Mouse (Mus musculus): ENCODE results near the gene Ppp1r3e. TPM values are rescaled to one million over a fixed set of nuclear protein-coding genes. Genes with fewer than 3 reads are reported as not detected.

Ppp1r3e gene
- 0.98 and 1.00 TPM in 2 replicates for polyA plus RNA-seq (2016; fragmentation: Nextera tagmentation; extraction: Ambion mirVana)

DNA sequence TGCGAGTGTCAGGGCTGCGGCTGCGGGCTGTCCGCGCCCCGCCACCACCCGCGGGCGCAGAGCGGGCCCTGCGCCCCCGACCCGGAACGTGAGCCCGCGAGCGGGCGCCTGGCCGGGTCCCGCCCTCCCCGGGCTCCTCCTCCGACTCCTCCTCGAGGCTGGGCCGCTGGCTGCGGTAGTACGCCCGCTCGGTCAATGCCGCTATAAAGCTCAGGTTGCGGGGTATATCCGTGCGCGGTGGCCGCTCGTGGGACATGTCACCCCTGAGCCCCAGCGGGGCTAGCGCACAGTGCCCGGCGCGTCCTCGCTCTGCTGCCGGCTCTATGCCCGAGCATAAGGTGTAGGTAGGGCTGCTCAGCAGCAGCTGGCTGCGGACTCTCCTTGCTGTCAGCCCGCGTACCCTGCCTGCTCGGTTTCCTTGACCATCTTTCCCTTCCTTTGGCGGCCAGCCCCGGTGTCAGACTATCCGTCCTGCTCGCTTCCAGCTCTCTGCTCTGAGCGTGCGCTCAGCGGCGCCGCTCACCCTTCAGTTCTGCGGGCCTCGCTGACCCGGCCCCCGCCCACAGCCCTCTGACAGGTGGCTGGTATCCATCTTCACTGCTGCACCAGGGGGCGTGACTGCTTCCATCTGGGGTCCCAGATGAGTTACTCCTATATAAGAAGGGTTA is at the start of gene Ppp1r3e:
Ppp1r3e (minus strand) TSS at position 503 of the 668 bp plus-strand sequence.
- peak within 1 kb of the TSS; percentile 70 for H3K4me3 ChIP-seq
- peak; percentile 91 for DNase-seq (ENCODE audit: low spot score)
- H3K4me1 ChIP-seq: peaks cover 22% of the 10 kb centered on the region
- peak within 1 kb of the TSS; percentile 91 for H3K27ac ChIP-seq
- no peaks in the 10 kb centered on the region for H3K27me3 ChIP-seq (ENCODE audit: insufficient read depth, poor library complexity, severe bottlenecking)
- WGBS: under 1% methylated on average over 61 of the region's 61 CpGs
- no peaks in the 10 kb centered on the region for H3K9me3 ChIP-seq
- H3K36me3 ChIP-seq: no peaks in the 10 kb centered on the region

DNA sequence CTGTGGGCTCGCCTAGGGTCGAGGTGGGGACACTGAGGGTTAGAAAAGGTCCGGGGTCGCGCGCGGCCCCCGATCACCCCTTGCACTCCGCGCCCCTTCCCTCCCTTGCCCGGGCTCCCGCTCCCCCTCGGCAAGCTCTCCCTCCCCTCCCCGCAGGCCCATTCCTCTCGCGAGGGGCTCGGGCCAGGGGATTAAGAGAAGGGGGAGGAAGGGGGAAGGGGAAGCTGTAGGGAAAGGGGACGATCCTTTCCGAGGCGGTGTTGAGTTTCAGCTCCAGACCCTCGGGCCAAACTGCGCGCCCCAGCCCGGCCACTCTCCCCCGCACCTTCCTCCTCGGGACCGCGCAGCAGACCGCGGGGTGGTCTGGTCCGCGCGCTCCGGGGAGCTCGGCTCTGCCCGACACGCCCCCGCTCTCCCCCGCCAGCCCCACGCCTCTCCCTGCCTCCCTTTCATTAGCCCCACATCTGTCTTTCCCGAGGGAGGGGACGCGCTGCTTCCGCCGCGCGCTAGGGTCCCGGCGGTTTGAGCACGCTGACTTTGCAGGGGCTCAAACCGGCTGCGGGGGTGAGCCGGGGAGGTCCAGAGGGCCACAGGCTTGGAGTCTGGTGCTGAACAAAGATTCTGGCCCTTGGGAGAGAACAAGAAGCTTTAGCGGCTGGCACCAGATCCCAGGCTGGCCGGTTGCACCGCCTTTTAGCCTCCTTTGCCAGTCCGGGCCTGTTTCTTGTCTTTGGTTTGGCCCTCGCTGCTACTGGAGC is 49.2 kb upstream of the Ppp1r3e start:
- peak overlapping the region; percentile 72 for H3K4me3 ChIP-seq
- 0 out of 2 replicates have a peak, but pooled peaks cover under 1% of the 10 kb centered on the region for H3K9me3 ChIP-seq
- DNase-seq (ENCODE audit: low spot score): no peak
- peaks cover 53% of the 10 kb centered on the region for H3K4me1 ChIP-seq
- peaks cover 12% of the 10 kb centered on the region for H3K36me3 ChIP-seq
- under 1% methylated on average over 48 of the region's 58 CpGs for WGBS
- H3K27ac ChIP-seq: peak overlapping the region; percentile 95
- H3K27me3 ChIP-seq (ENCODE audit: insufficient read depth, poor library complexity, severe bottlenecking): peaks cover 26% of the 10 kb centered on the region; the same call in 1 of the 2 replicates

DNA sequence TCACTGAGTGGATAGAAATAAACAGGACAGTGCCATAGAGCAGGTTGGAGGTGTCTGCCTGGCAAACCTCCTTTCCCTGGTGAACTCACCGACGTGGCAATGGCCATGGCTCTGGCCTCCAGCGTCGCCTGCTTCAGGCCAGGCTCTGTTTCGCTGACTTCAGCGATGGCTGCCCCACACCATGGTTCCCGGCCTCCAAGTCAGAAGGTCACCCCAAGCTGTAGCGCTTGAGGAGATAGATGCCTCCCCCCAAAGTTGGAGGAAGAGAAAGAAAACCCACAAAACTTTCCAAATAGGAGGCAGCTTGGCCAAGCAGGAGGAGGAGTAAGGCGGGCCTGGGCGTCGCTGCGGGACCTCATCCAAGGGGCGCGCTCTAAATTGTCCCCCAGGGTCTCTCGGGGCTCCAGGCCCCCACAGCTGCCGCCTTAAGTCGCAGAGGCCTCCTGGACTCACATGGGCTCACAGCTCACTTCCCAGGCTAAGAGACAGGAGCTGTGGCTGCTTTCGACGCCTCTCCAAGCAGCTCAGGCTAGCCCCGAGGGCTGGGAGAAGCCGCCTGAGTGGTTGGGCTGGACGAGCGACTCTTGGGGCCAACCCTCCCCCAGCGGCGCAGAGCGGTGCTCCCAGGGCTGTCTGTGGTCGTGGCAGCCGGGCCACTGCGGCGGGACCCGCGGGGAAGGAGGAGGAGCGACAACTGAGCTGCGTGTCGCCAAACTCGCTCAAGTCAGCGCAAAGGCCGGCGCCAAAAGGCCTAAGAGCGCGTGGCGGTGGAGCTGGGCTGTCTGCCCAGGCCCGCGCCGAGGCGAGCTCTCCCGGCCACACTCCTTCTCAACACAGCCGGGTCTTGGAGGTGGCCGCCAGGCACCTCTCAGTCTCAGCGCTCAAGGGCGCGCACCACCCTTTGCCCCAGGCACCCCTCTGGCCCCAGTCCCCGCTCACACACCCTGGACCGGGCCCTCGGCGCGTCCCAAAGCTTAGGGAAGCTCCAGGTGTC is 48.3 kb upstream of the Ppp1r3e start, which contains the start of gene Efs:
Efs (minus strand) TSS at position 778 of the 994 bp plus-strand sequence.
- Histone ChIP-seq H3K27me3 (ENCODE audit: insufficient read depth, poor library complexity, severe bottlenecking) (peaks cover 26% of the 10 kb centered on the region; the same call in 1 of the 2 replicates), H3K4me1 (peaks cover 53% of the 10 kb centered on the region), H3K4me3 (peak within 1 kb of the TSS; percentile 72), H3K36me3 (peaks cover 21% of the 10 kb centered on the region), H3K27ac (peak within 1 kb of the TSS; percentile 95), H3K9me3 (peaks cover 9% of the 10 kb centered on the region; the same call in 1 of the 2 replicates)
- WGBS: 3% methylated on average over 57 of the region's 57 CpGs
- peak; percentile 87 for DNase-seq (ENCODE audit: low spot score)

DNA sequence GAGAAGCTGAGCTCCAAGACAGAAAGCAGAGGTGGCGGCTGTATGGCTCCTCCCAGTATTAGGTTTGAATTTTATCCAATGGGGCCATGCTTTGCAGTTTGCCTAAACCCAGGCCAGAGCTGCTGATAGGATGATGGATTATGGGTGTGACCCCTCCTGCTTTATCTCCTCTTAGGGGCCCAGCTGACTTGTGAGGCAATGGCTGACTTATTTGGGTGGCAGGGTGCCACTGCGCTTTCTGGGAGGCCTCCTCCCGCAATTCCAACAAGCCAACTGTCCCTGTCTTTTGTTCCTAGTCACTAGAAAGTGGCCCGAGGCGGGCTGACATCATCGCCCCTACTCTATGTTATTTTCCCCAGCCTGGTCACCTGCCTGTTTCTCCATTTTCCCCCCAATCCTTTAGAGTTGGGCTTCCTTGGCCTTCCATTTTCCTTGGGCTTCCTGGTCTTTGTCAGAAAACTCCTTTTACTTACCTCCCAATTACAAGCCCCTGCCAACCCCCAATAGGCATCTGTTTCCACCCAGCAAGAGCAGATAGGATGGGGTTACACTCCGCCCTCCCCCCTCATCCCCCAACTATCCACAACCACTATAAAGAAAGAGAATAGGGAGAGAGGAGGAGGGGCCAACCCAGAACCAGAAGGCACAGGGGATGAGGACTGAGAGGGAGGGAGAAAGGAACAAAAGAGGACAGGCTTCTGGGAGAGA is 47.4 kb upstream of the Ppp1r3e start:
- 20% methylated on average over 7 of the region's 7 CpGs for WGBS
- peak overlapping the region; percentile 72 for H3K4me3 ChIP-seq
- peak; percentile 90 for DNase-seq (ENCODE audit: low spot score)
- peaks cover 30% of the 10 kb centered on the region for H3K36me3 ChIP-seq
- H3K27ac ChIP-seq: peak overlapping the region; percentile 95
- peaks cover 26% of the 10 kb centered on the region; the same call in 1 of the 2 replicates for H3K27me3 ChIP-seq (ENCODE audit: insufficient read depth, poor library complexity, severe bottlenecking)
- peaks cover 9% of the 10 kb centered on the region; the same call in 1 of the 2 replicates for H3K9me3 ChIP-seq
- peaks cover 45% of the 10 kb centered on the region for H3K4me1 ChIP-seq

DNA sequence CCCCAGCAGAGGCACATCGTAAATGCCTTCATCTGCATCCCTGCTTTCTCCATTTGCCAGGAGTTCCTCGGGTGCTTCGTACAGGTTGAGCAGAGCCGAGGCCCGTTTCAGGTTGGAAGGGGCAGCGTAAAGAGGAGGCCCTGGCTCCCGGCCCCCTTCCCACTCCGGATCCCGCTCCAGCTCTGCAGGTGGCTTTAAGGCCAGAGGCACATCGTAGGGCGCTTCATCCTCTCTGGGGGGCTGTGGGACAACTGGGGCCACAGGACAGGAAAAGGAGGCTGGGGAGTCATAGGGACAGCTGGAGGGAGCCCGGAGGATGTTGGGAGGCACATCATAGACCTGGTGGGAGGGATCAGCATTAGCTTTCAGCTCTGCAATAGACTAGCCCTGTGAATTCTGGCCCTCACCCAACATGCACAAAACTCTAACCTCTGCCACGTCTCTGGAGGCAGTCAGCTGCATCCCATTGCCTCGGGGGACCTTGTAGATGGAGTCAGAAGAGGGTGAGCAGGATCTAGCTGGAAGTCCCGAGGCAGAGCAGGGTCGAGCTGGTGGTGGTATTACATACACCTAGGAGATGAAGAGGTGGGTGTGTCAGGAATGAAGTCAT is 42.8 kb upstream of the Ppp1r3e start:
- H3K36me3 ChIP-seq: peaks cover 70% of the 10 kb centered on the region
- H3K4me3 ChIP-seq: no peak overlapping the region
- H3K9me3 ChIP-seq: peaks cover 9% of the 10 kb centered on the region; the same call in 1 of the 2 replicates
- 0 out of 2 replicates have a peak, but pooled peaks cover 3% of the 10 kb centered on the region for H3K27me3 ChIP-seq (ENCODE audit: insufficient read depth, poor library complexity, severe bottlenecking)
- H3K27ac ChIP-seq: no peak overlapping the region
- no peak for DNase-seq (ENCODE audit: low spot score)
- 91% methylated on average over 16 of the region's 16 CpGs for whole genome bisulfite sequencing
- peaks cover 16% of the 10 kb centered on the region for H3K4me1 ChIP-seq

DNA sequence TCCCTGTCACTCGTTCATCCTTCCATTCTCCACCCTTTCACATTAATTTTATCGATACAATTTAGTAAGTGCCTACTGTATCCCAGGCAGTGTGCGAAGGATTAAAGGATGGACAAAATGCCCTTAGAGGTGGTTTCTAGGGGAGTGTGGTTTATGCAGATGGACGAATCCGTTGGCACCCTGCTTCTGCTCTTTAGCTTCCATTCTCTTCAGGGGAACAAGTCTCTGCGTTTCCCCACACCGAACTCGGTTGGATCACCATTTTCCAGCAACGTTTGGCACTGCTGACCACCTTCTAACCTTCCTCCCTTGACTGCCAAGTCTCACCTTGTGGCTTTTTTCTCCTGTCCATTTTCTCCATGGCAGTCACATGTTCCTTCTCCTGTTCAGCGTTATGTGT is 36.0 kb upstream of the Ppp1r3e start:
- WGBS: 16% methylated on average over 10 of the region's 10 CpGs
- Histone ChIP-seq H3K4me1 (peaks cover 34% of the 10 kb centered on the region), H3K36me3 (peaks cover 46% of the 10 kb centered on the region), H3K4me3 (peak overlapping the region; percentile 85), H3K9me3 (no peaks in the 10 kb centered on the region), H3K27me3 (ENCODE audit: insufficient read depth, poor library complexity, severe bottlenecking) (no peaks in the 10 kb centered on the region), H3K27ac (peak overlapping the region; percentile 90)
- DNase-seq (ENCODE audit: low spot score): no peak

DNA sequence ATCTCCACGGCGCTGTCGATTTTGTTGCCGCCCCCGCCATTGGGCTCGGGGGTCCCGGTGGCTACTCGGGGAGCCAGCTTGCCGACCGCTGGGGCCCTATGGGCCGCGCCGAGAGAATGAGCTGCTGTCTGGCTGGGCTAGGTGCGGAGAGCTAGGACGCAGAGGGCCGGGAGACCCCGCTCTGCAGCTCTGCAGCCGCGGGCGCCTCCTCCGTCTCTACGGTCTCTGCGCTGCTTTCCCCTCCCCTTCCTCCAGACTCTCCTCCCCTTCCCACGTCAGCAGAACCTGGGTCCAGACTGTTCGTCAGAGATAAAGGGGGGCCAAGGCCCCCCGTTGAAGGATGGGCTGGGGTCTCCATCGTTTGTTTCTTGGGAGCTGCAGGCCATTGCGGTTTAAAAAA is 35.5 kb upstream of the Ppp1r3e start, which contains the start of gene Slc22a17:
Slc22a17 (minus strand) TSS at position 247 of the 400 bp plus-strand sequence.
- 0% methylated on average over 28 of the region's 28 CpGs for WGBS

DNA sequence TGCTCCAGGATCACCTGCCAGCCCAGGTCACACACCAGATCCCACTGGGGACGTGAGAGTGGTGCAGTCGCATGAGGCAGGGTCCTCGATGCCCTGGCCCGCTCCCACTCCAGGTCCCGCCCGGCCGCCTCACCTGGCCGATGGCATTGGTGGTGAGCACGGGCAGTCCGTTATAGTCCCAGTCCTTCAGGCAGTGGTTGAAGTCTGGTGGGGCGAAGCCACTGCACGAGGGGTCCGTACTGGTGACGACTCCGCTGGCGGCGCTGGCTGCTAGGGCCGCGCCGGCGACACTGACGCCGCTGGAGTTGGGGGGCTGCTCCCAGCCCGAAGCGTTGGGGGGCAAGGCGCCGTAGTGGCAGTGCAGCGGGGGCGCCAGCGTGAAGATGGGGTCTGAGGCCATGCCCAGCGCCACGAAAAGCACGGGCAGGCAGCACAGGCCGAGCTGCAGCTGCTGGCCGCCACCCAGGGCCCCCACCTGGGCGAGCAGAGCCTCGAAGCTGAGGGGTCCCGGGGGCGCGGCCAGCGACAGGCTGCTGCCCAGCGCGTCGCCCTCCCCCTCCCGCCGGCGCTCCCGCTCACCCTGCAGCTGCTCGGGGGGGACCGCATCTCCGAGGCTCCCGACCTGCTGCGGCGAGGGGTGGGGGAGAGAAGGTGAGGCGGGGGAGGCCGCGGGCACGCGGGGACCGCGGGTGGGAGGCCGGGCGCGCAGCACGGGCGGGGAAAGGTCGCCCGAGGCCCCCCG is 34.9 kb upstream of the Ppp1r3e start:
- Histone ChIP-seq H3K27me3 (ENCODE audit: insufficient read depth, poor library complexity, severe bottlenecking) (no peaks in the 10 kb centered on the region), H3K4me1 (peaks cover 38% of the 10 kb centered on the region), H3K27ac (peak overlapping the region; percentile 90), H3K4me3 (peak overlapping the region; percentile 85), H3K36me3 (peaks cover 48% of the 10 kb centered on the region), H3K9me3 (no peaks in the 10 kb centered on the region)
- 3% methylated on average over 66 of the region's 69 CpGs for WGBS
- no peak for DNase-seq (ENCODE audit: low spot score)

More for the DNA sequence above, 35.5 kb upstream of the Ppp1r3e start, which contains the start of gene Slc22a17:
- Histone ChIP-seq H3K4me1 (peaks cover 37% of the 10 kb centered on the region), H3K36me3 (peaks cover 47% of the 10 kb centered on the region), H3K27me3 (ENCODE audit: insufficient read depth, poor library complexity, severe bottlenecking) (no peaks in the 10 kb centered on the region), H3K27ac (peak within 1 kb of the TSS; percentile 90), H3K9me3 (no peaks in the 10 kb centered on the region), H3K4me3 (peak within 1 kb of the TSS; percentile 85)
- DNase-seq (ENCODE audit: low spot score): no peak

DNA sequence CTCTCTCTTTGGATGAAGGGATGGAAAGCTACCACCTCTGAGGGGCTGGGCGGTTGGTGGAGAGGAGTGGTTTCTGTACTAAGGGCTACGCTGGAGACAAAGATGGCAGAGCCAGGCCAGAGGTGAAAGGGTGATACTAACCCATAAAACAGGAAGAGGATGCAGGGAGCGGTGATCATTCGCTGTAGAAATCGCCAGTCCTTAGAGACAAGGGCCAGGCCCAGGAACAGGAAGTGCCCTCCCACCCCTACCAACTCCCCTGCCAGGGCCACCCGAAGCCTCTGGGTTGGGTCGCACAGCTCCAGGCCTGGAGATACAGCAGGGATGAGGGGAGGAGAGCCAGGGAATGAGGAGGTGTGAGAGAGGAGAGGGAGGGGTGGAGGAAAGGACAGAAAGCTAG is 31.3 kb upstream of the Ppp1r3e start:
- Histone ChIP-seq H3K27me3 (ENCODE audit: insufficient read depth, poor library complexity, severe bottlenecking) (no peaks in the 10 kb centered on the region), H3K27ac (peak overlapping the region; percentile 69), H3K4me3 (no peak overlapping the region; the same call in 1 of the 2 replicates), H3K4me1 (peaks cover 45% of the 10 kb centered on the region), H3K36me3 (peaks cover 47% of the 10 kb centered on the region), H3K9me3 (no peaks in the 10 kb centered on the region)
- 69% methylated on average over 7 of the region's 7 CpGs for WGBS
- DNase-seq (ENCODE audit: low spot score): no peak

DNA sequence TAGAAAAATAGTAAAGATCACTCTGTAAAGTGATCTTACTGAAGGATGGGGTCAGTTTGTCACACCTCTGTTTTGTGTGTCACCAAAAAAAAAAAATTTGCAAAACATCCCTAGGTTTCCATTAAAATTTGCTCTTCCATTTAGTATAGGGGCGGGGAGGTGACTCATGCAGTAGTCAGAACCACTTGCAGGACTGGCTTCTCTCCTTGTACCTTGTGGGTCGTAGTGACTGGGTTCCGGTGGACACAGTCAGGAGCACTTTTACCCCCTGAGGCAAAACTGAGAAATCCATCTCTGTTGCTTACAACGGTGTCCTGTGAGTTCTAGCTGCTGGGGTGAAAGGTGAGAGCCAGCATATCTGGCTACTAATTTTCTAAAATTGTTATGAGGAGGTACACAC is 26.3 kb upstream of the Ppp1r3e start:
- Histone ChIP-seq H3K4me3 (no peak overlapping the region), H3K27me3 (ENCODE audit: insufficient read depth, poor library complexity, severe bottlenecking) (no peaks in the 10 kb centered on the region), H3K36me3 (peaks cover 38% of the 10 kb centered on the region), H3K4me1 (peaks cover 14% of the 10 kb centered on the region), H3K27ac (no peak overlapping the region), H3K9me3 (no peaks in the 10 kb centered on the region)
- DNase-seq (ENCODE audit: low spot score): no peak
- WGBS: 88% methylated on average over 4 of the region's 4 CpGs

DNA sequence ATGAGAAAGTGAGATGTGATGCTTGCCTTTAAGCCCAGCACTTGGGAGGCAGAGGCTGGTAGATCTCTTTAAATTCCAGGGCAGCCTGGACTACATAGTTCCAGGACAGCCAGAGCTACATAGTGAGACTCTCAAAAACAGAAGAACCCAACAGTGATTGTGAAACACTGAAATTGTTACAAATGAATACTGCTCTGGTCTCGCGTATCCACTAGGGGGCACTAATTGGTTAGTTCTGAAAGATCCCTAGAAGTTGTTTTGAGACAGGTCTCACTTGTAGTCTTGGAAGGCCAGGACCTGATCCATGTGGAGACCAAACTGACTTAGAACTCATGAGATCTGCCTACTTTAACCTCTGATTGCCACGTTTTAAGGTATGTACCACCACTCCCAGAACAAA is 23.0 kb upstream of the Ppp1r3e start:
- WGBS: 0% methylated on average over 3 of the region's 3 CpGs
- Histone ChIP-seq H3K4me3 (no peak overlapping the region), H3K27ac (no peak overlapping the region), H3K36me3 (peaks cover 38% of the 10 kb centered on the region), H3K27me3 (ENCODE audit: insufficient read depth, poor library complexity, severe bottlenecking) (no peaks in the 10 kb centered on the region), H3K4me1 (peaks cover 19% of the 10 kb centered on the region), H3K9me3 (no peaks in the 10 kb centered on the region)
- DNase-seq (ENCODE audit: low spot score): no peak

Data from heart, embryonic 10.5 days (tissue).